Mouse (Mus musculus) telencephalon, adult 2 months (tissue): ENCODE data around the gene Kif27.

Source experiments
- DNase-seq: peaks from one replicate; pipeline ENCODE4 v3.0.0-alpha.2; 2011; ENCODE audit warnings: low read depth, low spot score

Gene Kif27

DNA sequence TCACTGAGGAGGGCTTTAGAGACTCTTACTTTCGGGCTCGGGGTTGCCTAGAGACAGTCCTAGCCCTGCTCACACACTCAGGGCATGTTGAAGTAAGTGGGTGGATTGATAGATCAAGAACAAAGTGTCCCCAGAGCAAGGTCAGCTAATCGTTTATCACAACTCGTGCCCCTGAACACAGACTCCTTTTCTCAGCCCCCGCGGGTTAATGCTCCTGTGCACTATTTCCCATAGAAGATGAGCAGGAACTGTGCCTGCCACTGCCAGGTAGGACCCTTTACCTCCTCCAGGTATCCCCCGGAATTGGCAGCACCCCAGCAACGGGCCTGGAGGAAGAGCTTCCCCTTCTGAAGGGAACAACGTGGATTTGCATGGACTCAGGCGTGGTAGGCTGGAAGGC, 82.7 kb downstream of the Kif27 start:
- DNase-seq = no peak

DNA sequence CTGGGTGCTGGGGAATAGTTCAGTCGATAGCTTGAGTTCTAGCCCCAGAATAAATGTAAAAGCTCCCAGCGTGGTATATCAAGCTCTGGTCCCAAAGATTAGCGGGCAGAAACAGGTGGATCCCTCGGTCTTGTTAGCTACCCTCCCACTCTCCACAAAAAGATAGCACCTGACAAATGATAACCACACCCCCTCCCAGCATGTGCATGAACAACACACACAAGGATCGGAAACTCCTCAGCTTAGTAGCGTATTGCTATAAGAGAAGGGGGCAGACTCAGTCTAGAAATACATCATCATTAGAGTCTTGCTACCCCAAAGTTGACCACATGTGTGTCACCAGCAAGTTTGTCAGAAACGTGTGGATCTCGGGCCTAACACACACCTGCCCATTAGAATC, 83.3 kb downstream of the Kif27 start, which contains the start of gene Gkap1:
TSS of gene Gkap1 (minus strand) at position 101 of the 400 bp plus-strand sequence.
- no peak for DNase-seq

DNA sequence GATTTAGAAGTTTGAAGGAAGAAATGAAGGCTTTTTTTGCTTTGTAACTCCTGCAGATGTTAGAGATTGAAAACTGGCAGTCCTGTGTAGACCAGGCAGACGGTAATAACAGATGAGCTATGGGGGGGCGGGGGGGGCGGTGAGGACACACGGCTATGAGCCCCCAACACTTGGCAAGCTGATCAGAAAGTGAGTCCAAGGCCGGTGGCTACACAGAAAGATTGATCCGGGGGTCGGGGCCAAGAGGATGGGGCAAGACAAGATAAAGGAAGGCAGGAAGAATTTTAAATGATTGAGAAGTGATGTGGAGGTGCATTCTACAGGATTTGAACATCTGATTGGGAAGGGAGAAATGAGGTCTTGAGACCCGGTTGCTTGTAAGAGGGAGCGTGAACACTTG, 83.8 kb downstream of the Kif27 start:
- DNase-seq = no peak

DNA sequence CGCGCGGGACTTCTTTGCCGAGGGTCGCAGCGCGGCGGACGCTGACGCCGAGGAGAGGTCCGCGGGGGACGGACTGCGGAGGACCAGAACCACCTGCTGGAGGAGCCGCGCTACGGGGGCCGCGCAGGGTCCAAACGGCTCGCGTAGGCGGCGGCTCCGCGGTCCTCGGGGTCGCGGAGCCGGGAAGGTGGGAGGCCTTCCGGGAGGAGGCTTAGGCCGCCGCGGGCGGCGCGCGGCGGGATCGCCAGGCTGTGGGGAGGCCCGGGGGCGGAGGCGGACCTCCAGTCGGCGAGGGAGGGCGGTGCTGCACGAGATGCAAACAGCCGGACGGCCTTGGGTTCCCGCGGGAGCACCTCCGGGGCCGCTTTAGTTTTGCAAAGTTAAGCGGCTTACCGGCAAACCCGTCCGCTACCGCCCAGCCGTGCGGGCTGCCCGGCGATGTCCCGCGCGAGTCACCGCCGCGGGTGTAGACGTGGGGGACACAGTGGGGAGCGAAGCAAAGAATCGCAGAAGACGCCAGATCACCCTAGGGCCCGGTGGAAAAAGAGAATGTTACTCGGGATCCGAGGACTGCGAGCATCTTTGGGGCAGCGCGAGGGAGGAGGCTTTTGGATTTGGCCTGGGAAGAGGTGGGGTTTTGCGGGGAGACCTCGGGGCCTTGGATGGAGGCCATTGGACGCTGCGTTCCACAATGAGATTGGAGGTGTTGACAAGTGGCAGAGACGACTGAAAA, 84.5 kb downstream of the Kif27 start:
- DNase-seq = peak; percentile 16

DNA sequence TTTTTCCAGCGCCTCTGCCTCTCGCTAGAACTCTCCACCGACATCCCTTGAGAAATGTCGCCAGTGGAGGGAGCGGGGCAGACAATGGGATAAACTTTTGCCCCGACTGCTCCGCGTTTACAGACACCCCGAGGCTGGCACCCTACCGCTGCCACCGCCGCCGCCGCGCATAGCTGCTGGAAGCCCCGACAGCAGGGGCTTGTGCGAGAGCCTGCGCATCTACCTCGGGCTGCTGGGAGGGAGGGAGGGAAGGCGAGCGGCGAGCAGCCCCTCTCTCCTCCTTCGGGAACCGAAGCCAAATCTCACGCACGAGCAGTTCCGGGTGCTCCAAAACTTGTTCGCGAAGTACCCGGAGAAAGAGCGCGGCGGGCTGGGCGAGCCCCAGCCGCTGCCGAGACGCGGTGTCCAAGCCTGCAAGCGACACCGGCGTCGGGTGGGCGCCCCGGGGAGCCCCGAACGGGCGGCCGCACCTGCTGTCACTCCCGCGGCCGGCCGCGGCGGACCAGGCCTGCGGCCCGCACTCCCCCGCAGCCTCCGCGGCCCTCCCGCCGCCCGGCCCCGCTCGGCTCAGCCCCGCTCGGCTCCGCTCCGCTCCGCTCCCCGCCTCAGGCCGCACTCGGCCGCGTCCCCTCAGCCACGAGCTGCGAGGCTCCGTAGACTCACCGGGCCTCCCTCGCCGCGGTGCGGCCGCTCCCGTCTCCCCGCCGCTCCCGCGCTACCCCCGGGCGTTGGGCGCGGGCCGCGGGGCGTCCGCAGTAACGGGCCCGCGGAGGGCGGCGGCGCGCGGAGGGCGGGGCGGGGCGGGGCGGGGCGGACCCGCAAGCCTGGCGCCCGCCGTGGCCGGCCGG, 85.3 kb downstream of the Kif27 start:
- DNase-seq = no peak

DNA sequence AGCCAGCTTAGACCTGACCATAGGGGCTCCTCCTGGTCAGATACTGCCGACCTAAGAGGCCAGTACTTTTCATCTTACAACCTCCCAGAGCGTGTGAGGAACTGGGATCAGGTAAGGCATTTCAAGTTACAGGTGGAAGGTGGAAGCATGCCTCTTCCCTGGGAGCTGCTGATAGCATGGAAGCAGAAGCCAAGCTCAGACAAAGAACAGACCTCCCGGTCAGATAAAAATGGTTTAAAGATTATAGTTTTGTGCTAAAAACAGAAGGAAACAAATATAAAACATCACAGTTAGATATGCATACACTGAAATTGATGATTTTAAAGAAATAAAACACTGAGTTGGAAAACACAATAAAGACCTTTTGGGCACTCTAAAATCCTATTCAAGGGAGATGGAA, 92.1 kb downstream of the Kif27 start:
- no peak for DNase-seq

DNA sequence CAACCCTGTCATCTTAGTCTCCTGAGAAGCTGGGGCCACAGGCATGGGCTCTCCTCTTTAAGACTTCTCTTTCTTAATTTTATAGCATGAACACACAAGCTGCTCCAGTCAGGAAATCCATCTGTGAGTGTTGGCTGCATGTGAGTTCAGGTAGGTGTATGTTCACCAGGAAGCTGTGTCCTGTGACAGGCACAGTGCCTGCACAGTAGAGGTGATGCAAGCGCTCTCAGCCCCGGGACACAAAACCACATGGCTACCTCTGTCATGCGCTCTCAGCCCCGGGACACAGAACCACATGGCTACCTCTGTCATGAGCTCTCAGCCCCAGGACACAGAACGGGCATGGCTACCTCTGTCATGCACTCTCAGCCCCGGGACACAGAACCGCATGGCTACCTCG, 95.4 kb downstream of the Kif27 start:
- no peak for DNase-seq

DNA sequence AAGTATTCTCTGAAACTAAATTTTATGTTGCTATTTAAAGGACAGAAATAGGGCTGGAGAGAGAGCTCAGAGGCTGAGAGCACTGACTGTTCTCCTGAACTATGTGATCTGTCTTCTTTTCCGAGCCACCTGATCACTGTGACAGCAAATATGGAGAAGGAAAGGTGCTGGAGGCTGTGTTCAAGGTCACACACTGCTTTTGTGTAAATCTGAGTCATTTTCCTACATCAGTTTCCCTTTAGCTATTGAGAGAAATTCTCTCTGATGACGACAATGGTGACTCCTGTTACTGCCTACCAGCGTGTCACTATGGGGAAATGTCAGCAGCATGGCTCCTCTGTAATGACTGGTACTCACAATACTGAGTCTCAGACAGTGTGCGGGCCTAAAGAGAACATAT, 97.2 kb downstream of the Kif27 start:
- DNase-seq = no peak

DNA sequence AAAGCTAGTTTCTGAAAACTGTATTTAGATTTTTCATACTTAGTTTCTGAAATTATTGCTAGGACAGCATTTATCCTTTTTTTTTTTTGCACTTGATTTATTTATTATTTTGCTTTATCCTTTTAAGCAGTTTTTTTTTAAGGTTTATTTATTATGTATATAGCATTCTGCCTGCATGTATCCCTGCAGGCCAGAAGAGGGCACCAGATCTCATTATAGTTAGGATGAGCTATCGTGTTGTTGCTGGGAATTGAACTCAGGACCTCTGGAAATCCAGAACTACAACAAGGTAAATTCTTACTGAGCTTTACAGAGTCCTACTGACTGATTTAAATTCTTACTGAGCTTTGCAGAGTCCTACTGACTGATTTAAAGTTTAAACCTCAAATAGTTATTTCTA, 105.7 kb downstream of the Kif27 start:
- no peak for DNase-seq

DNA sequence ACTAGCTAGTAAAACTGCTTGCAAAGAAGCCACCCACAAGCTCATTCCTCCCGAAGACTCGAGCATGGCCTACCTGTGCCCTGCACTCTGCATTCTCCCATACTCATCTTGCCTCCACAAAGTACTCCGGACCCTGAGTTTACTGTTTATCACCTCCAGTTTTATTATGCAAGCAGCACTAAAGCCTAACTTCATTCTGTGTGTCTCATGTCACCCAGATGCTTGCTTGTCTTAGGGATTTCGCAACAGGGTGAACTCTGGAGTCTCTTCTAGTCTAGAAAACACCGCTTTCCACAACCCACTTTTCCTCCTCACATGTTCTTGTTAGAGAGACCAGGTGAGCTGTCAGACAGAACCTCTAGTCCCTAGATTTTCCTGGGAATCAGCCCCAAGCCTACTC, 110.0 kb downstream of the Kif27 start:
- no peak for DNase-seq
